Mouse (Mus musculus) forebrain, embryonic 16.5 days (tissue): ENCODE measurements around the gene AY761185. TPM values are rescaled to one million over a fixed set of nuclear protein-coding genes. Genes with fewer than 3 reads are reported as not detected.

Experiments used
- polyA plus RNA-seq: library from polyadenylated mRNA; unstranded; fragments of >200 nt; fragmentation: Nextera tagmentation; extraction: Ambion mirVana; gene quantifications from 2 replicates; pipeline ENCODE4 v1.2.1, GENCODE M21; 2015

The AY761185 gene
- polyA plus RNA-seq, 1 experiment from 2014 or later, result not detected

Other genes with a start within 250 kb of the AY761185 start
- not detected in 2 replicates for gene Defb33, start 52.0 kb downstream of the AY761185 start, polyA plus RNA-seq
- gene Gm15056, start 42.1 kb downstream of the AY761185 start, polyA plus RNA-seq, result not detected in 2 replicates
- not detected in 2 replicates for gene Gm6040, start 22.6 kb downstream of the AY761185 start, polyA plus RNA-seq
- gene Defa21, start 80.8 kb upstream of the AY761185 start, polyA plus RNA-seq, result not detected in 2 replicates
- not detected in 2 replicates for gene Defa23, start 110.3 kb upstream of the AY761185 start, polyA plus RNA-seq
- gene Defa35, start 120.3 kb upstream of the AY761185 start, polyA plus RNA-seq, result not detected in 2 replicates
- gene Defa25, start 139.7 kb upstream of the AY761185 start, polyA plus RNA-seq, result not detected in 2 replicates
- not detected in 2 replicates for gene Gm14851, start 151.3 kb upstream of the AY761185 start, polyA plus RNA-seq
- gene Defa30, start 189.9 kb upstream of the AY761185 start, polyA plus RNA-seq, result not detected in 2 replicates
- gene Defa22, start 217.6 kb upstream of the AY761185 start, polyA plus RNA-seq, result not detected in 2 replicates
- not detected in 2 replicates for gene Defa31, start 246.9 kb upstream of the AY761185 start, polyA plus RNA-seq